Mouse (Mus musculus) kidney, postnatal 4 days (tissue): Measurements from ENCODE around the gene Rbms1.
A peak's percentile ranks its signal among the peaks of the same experiment; 100 is the strongest.

Experiments used
- DNase-seq, 2 experiments: peaks; one replicate each; pipeline ENCODE4 v3.0.0; 2021; ENCODE audit warnings: mixed read lengths in 2 of 2

The Rbms1 gene

GRCm38 (mm10) chr2:60962671-60963421 is at the start of gene Rbms1:
Gene Rbms1 (minus strand): TSS chr2:60963192.
- DNase-seq, result peak; percentile 79 to 87

GRCm38 (mm10) chr2:61012249-61012828 is 49.3 kb upstream of the Rbms1 start:
- DNase-seq, result no peak

- DNase-seq, result no peak
Observed at GRCm38 (mm10) chr2:60986286-60986685, 23.3 kb upstream of the Rbms1 start.

GRCm38 (mm10) chr2:60978538-60979313 is 15.7 kb upstream of the Rbms1 start:
- peak; percentile 32 to 44 for DNase-seq

GRCm38 (mm10) chr2:60972189-60972814 is 9.3 kb upstream of the Rbms1 start:
- DNase-seq, result no peak

GRCm38 (mm10) chr2:60963616-60964015 is 624 bp upstream of the Rbms1 start:
- peak; percentile 48 to 59 for DNase-seq

- DNase-seq, result peak; percentile 80 to 87
Observed at GRCm38 (mm10) chr2:60962001-60962670, 856 bp downstream of the Rbms1 start.

GRCm38 (mm10) chr2:60961281-60961680 is 1.7 kb downstream of the Rbms1 start:
- peak; percentile 7 to 37 for DNase-seq

GRCm38 (mm10) chr2:60948241-60948640 is 14.8 kb downstream of the Rbms1 start:
- no peak for DNase-seq

- no peak for DNase-seq
Observed at GRCm38 (mm10) chr2:60947817-60948216, 15.2 kb downstream of the Rbms1 start.

- peak; percentile 36 for DNase-seq
Observed at GRCm38 (mm10) chr2:60940454-60940961, 22.5 kb downstream of the Rbms1 start.

- no peak for DNase-seq
Observed at GRCm38 (mm10) chr2:60939957-60940356, 23.0 kb downstream of the Rbms1 start.

- DNase-seq, result no peak
Observed at GRCm38 (mm10) chr2:60936910-60937309, 26.1 kb downstream of the Rbms1 start.

- DNase-seq, result no peak
Observed at GRCm38 (mm10) chr2:60928948-60929347, 34.0 kb downstream of the Rbms1 start.

- DNase-seq, result no peak
Observed at GRCm38 (mm10) chr2:60927906-60928775, 34.9 kb downstream of the Rbms1 start.

GRCm38 (mm10) chr2:60925063-60925462 is 37.9 kb downstream of the Rbms1 start:
- DNase-seq, result no peak

GRCm38 (mm10) chr2:60923756-60924544 is 39.0 kb downstream of the Rbms1 start:
- DNase-seq, result peak; percentile 22 to 31

- peak; percentile 9 to 31 for DNase-seq
Observed at GRCm38 (mm10) chr2:60923111-60923510, 39.9 kb downstream of the Rbms1 start.

- peak; percentile 36 to 52 for DNase-seq
Observed at GRCm38 (mm10) chr2:60922351-60922750, 40.6 kb downstream of the Rbms1 start.

GRCm38 (mm10) chr2:60920076-60920475 is 42.9 kb downstream of the Rbms1 start:
- no peak for DNase-seq
